Mouse (Mus musculus) embryo, embryonic 10.5 days (tissue): ENCODE results near the gene Ppp1r14b.

Experiments used
- DNase-seq: peaks from one replicate; pipeline ENCODE4 v3.0.0-alpha.2; 2015; ENCODE audit warnings: low spot score

Ppp1r14b gene

DNA sequence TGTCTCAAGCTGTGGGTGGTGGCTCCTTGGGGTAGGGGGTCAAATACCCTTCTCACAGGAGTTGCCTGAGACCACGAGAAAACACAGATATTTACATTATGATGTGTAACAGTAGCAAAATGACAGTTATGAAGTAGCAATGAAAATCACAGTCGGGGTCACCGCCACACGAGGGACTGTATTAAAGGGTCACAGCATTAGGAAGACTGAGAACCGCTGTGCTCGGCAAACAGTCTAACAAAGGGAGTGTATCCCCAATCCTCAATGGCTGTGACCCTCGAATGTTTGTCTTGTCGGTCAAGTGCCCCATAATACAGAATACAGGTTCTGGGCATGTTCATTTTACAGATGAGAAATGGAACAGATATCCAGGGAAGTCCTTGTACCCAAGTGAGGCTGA lies 19.2 kb downstream of the Ppp1r14b start:
- no peak for DNase-seq

- no peak for DNase-seq
Observed at GRCm38 (mm10) chr19:6994489-6994888, 19.7 kb downstream of the Ppp1r14b start.

- DNase-seq: no peak
Observed at GRCm38 (mm10) chr19:6995255-6995991, 20.7 kb downstream of the Ppp1r14b start.

GRCm38 (mm10) chr19:6996006-6996405 lies 21.2 kb downstream of the Ppp1r14b start, which contains the start of the genes Nudt22 and Trpt1:
Nudt22 (minus strand) TSS chr19:6996117.
Trpt1 (plus strand) TSS chr19:6996131.
- DNase-seq: peak; percentile 96

DNA sequence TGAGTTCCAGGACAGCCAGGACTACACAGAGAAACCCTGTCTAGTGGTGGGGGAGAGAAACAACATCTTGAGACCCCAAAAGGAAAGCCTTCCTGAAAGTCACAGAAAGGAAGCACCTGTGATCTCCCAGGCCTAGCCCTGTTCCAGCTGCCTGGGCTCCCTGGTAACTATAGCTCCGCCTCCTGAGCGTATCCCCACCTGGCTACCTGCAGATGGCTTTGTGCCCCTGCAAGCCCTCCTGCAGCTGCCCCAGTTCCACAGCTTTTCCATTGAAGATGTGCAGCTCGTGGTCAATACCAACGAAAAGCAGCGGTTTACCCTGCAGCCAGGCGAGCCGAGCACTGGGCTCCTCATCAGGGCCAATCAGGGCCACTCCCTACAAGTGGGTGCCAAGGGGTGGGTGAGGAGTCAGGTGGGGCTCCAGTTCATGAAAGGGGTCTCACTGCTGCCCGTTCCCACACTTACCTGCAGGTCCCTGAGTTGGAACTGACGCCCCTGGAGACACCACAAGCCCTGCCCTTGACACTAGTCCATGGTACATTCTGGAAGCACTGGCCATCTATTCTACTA lies 23.0 kb downstream of the Ppp1r14b start:
- DNase-seq: no peak

GRCm38 (mm10) chr19:6999360-7000063 lies 24.7 kb downstream of the Ppp1r14b start:
- no peak for DNase-seq

DNA sequence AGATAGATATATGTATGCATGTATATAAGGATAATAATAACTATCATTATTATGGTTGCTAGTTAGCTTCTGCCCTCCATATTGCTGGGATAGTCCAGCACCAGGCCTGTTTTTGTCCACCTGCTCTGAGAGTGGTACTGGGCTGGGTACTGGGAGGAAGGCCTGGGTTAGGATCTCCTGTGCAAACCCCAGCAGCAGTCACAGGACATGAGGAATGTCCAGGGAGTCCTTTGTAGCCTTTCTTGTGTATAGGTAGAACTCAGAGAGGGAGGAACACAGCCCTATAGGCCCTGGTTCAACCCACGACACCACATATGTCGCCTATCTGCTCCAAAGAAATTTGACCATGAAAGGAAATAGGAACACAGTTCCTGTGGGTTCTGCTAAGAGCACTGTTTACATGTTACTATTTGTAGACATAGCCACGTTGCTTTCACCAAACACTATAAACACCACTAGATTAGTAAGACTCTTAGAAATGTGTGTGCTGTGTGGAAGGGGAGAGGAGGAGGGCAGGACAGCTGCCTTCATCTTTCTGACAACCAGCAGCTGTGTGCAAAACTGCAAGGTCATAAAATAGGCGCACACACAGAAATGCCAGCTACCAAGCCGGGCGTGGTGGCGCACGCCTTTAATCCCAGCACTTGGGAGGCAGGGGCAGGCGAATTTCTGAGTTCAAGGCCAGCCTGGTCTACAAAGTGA lies 32.3 kb downstream of the Ppp1r14b start:
- no peak for DNase-seq

DNA sequence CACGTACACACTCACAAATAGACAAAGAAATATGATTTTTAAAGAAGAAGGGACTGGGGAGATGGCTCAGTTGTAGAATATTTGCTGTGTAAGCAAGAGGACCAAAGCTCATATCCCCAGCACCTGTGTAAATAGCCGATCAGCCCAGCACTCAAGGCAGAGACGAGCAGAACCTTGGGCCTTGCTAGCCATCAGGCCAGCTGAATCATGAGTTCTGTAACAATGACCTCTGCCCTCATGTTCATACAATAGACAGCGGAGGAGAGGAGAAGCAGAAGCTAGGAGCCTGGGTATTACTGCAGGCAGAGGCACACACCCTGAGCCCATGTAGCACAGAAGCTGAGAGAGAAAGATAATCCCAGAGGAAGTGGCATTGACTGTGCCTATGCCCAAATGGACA lies 37.7 kb downstream of the Ppp1r14b start:
- no peak for DNase-seq

DNA sequence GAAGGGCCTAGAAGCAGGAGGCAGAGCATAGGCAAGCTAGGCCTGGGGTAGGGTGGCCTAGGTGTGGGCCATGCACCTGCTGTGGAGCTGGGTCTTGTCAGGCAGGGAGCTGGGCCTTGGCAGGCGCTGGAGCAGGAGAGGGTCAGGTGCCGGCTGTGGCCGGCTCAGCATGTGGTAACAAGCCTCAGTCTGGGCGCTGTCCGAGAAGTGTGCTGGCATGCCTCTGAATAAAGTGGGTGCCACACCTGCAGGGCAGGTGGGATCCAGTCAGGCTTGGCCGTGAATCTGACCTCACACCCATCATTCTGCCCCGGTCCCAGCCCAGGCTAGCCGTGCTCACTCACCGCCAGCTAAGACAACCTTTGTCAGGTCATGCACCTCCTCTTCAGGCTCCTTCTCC lies 39.2 kb downstream of the Ppp1r14b start:
- DNase-seq: no peak

GRCm38 (mm10) chr19:7014481-7015135 lies 39.8 kb downstream of the Ppp1r14b start:
- no peak for DNase-seq

DNA sequence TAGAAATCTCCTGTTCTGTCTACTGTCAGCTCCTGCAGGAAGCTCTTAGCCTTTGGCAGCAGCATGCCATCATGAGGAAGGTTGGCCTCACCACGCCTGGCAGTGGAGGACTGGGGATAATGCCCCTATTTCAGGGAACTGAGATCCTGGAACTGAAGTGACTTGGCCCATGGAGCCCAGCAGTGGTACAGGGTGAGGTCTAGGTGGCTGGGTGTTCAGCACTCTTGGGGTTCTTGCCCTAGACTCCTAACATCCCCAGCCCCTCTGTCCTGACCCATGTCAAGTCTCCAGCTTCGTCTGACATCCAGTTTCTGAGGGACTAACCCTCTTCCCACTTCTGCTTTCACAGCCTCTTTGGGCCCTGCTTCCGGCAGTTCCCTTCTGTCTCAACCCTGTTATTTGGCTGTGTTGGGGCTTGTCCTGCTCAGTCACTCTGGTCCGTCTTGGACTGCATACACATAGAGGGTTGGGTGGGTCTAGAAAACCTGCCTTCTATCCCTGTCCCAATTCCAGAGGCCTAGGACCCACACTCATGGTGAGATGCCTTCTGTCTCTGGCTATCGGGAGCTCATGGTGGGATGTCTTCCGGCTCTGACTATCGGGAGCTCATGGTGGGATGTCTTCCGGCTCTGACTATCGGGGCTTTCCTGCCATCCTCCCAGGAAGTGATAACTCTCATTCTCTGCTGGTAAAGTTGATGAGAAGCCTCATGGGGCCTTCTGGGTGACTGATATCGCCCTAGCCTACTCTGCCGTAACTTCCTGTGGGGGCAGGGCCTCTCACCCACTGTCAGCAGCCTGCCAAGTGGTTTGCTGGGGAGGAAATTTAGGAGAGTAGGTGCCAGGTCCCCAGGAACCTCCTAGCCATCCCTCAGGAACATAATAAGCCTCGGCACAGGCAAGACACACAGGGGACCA lies 43.0 kb downstream of the Ppp1r14b start:
- no peak for DNase-seq

DNA sequence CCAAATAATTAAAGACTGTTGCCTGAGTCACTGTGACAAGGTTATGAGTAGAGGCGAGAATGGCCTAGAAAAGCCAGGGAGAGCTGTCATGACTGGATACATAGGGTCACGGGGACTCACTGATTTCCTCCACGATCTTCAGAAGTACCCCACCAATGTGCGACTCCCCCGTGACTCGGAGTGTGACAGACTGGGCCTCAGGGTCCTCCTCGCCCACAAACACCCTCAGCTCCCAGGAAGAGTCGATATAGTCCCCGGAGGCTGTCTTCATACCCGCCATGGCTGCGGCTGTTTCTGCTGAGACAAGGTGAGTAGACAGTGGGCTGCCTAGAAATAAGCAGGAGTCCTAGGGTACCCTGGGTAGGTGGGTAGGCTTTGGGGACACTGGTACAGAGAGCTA lies 43.8 kb downstream of the Ppp1r14b start:
- no peak for DNase-seq

- peak; percentile 7 for DNase-seq
Observed at GRCm38 (mm10) chr19:7019191-7019590, 44.4 kb downstream of the Ppp1r14b start, which contains the start of gene Fermt3. Fermt3 (minus strand) TSS chr19:7019469.

DNA sequence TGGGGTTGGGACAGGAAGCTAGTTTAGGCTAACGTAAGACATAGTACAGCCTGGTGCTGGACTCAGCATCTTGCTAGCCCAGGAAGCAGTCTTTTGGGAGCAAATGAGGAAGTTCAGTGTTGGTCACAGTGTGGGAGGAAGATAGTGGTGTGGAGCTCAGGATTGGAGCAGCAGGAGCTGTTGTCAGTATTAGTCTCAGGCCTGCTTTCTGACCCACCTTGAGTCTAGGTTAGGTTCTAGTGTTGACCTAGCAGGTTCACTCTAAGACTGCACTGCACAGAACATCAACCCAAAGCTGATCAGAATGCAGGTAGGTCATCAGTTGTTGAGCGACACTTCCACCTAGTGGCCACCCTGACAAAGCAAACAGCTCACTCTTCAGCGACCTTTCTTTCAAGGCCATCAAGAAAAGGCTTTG lies 45.5 kb downstream of the Ppp1r14b start:
- DNase-seq: peak; percentile 69
